Mouse (Mus musculus) lung, embryonic 15.5 days (tissue): Measurements from ENCODE around the gene Trabd2b. TPM values are rescaled to one million over a fixed set of nuclear protein-coding genes. Genes with fewer than 3 reads are reported as not detected.

Source experiments
- polyA plus RNA-seq: library from polyadenylated mRNA; unstranded; fragments of >200 nt; fragmentation: Nextera tagmentation; extraction: Ambion mirVana; gene quantifications from 2 replicates; pipeline ENCODE4 v1.2.1, GENCODE M21; 2015

Trabd2b gene
- polyA plus RNA-seq, 1 experiment from 2014 or later, result 5.1 TPM

Other genes starting within 250 kb of the Trabd2b start
- not detected in 2 replicates for gene Skint11, start 243.3 kb upstream of the Trabd2b start, polyA plus RNA-seq